Mouse (Mus musculus): ENCODE results near the gene Fancd2os.

- no peak for TF ChIP-seq EP300 (optimal IDR thresholded peaks at IDR 0.05)
- no peak for TF ChIP-seq CTCF (IDR thresholded peaks at IDR 0.05; ENCODE audit: low read depth)
Measured at GRCm38 (mm10) chr6:113583023-113583422, 17.5 kb downstream of the Fancd2os start.
